ENCODE assay signal across 20 mouse cellular contexts in genomic region chr15:31269558-31269957, GRCm38 (mm10).
"Had no signal": no experiment of that assay in that cellular context is flagged by ENCODE, and none has a peak within 500 bp of the region (broad histone marks: within the 10 kb centered on the region; RNA-seq: fewer than 3 reads in every experiment).

No protein-coding gene starts in this region.

- ATAC-seq: inflammation-experienced regulatory T-cells, adult 6 months; midbrain, embryonic 15.5 days had no signal

- H3K27ac ChIP-seq: limb, embryonic 13.5 days; liver, embryonic 13.5 days; midbrain, embryonic 12.5 days; midbrain, embryonic 15.5 days; neural tube, embryonic 13.5 days; stomach, postnatal 0 days had no signal

- H3K27me3 ChIP-seq: limb, embryonic 13.5 days; liver, embryonic 13.5 days; midbrain, embryonic 12.5 days; midbrain, embryonic 15.5 days; neural tube, embryonic 13.5 days had no signal

- H3K9me3 ChIP-seq: limb, embryonic 13.5 days; liver, embryonic 13.5 days; midbrain, embryonic 12.5 days; midbrain, embryonic 15.5 days; neural tube, embryonic 13.5 days had no signal

- H3K4me2 ChIP-seq: limb, embryonic 13.5 days; liver, embryonic 13.5 days; midbrain, embryonic 12.5 days; midbrain, embryonic 15.5 days; neural tube, embryonic 13.5 days had no signal

- H3K9ac ChIP-seq: limb, embryonic 13.5 days; liver, embryonic 13.5 days; midbrain, embryonic 12.5 days; midbrain, embryonic 15.5 days; neural tube, embryonic 13.5 days had no signal

- H3K36me3 ChIP-seq: midbrain, embryonic 12.5 days; midbrain, embryonic 15.5 days; neural tube, embryonic 13.5 days had no signal

- DNase-seq: kidney, adult 11 months; kidney, adult 8-10 months; kidney, postnatal 14 days; kidney, postnatal 4 days; left cerebral cortex, postnatal 4 days; liver, embryonic 13.5 days; lung, adult 2 months; lung, postnatal 14 days; lung, postnatal 4 days; right cerebral cortex, adult 18-20 months; right cerebral cortex, postnatal 14 days; right cerebral cortex, postnatal 4 days; thymus, adult 18-20 months; thymus, postnatal 14 days had no signal

- H3K4me1 ChIP-seq: limb, embryonic 13.5 days; midbrain, embryonic 12.5 days; midbrain, embryonic 15.5 days; neural tube, embryonic 13.5 days had no signal

- H3K4me3 ChIP-seq: limb, embryonic 13.5 days; liver, embryonic 13.5 days; midbrain, embryonic 12.5 days; midbrain, embryonic 15.5 days; neural tube, embryonic 13.5 days had no signal
